Mouse (Mus musculus) CD4-positive, CD25-positive, alpha-beta regulatory T cell, adult 2 months (primary cell): ENCODE results near the gene Clpx.

Experiments
- DNase-seq: peaks from one replicate; pipeline ENCODE4 v3.0.0-alpha.2; 2012; ENCODE audit warnings: low read depth, low spot score

Clpx gene

GRCm38 (mm10) chr9:65345854-65346475 is 51.9 kb downstream of the Clpx start, which contains the start of gene Pdcd7:
TSS of gene Pdcd7 (plus strand) at chr9:65346104.
- DNase-seq: peak; percentile 95

- peak; percentile 70 for DNase-seq
These were observed 52.5 kb downstream of the Clpx start for GRCm38 (mm10) chr9:65346476-65347111.

GRCm38 (mm10) chr9:65347112-65347850 is 53.2 kb downstream of the Clpx start:
- no peak for DNase-seq

GRCm38 (mm10) chr9:65353251-65353650 is 59.2 kb downstream of the Clpx start:
- no peak for DNase-seq

GRCm38 (mm10) chr9:65356561-65356960 is 62.5 kb downstream of the Clpx start:
- DNase-seq: no peak

GRCm38 (mm10) chr9:65356971-65357370 is 62.9 kb downstream of the Clpx start:
- no peak for DNase-seq

GRCm38 (mm10) chr9:65358956-65359480 is 65.0 kb downstream of the Clpx start:
- no peak for DNase-seq

- DNase-seq: no peak
These were observed 66.8 kb downstream of the Clpx start, which contains the start of gene Ubap1l for GRCm38 (mm10) chr9:65360641-65361448. TSS of gene Ubap1l (plus strand) at chr9:65361041.

- DNase-seq: no peak
These were observed 69.6 kb downstream of the Clpx start for GRCm38 (mm10) chr9:65363684-65364083.

- no peak for DNase-seq
These were observed 71.7 kb downstream of the Clpx start for GRCm38 (mm10) chr9:65365721-65366120.

GRCm38 (mm10) chr9:65371756-65372155 is 77.7 kb downstream of the Clpx start:
- no peak for DNase-seq

- peak; percentile 33 for DNase-seq
These were observed 78.4 kb downstream of the Clpx start for GRCm38 (mm10) chr9:65372449-65372848.

GRCm38 (mm10) chr9:65374468-65375162 is 80.6 kb downstream of the Clpx start:
- no peak for DNase-seq

GRCm38 (mm10) chr9:65375163-65375934 is 81.3 kb downstream of the Clpx start:
- DNase-seq: no peak
